ENCODE assay signal across 11 mouse cellular contexts in genomic region chr5:146939109-146939796, GRCm38 (mm10). TPM values are rescaled to one million over a fixed set of nuclear protein-coding genes. Genes with fewer than 3 reads are reported as not detected.
A peak's percentile ranks its signal among the peaks of the same experiment; 100 is the strongest.
DNase-seq lines count a peak whose midpoint lies in the region; ATAC-seq and TF ChIP-seq lines count a peak whose summit lies in the region.
"Had no signal": no experiment of that assay in that cellular context is flagged by ENCODE, and none has a peak within 500 bp of the region (broad histone marks: within the 10 kb centered on the region; RNA-seq: fewer than 3 reads in every experiment).

No protein-coding gene starts in this region.

- H3K4me2 ChIP-seq in CH12.LX (ENCODE audit: insufficient read depth, low read depth, poor library complexity, severe bottlenecking), result no peak overlapping the region
- H3K4me2 ChIP-seq in liver, embryonic 11.5 days, result no peak overlapping the region
- H3K4me2 ChIP-seq: embryonic facial prominence, embryonic 13.5 days; limb, embryonic 12.5 days had no signal

- no peak for TF ChIP-seq POLR2A in CH12.LX (IDR thresholded peaks at IDR 0.05; ENCODE audit: low read depth, low read length)

- peak; percentile 72 for TF ChIP-seq CTCF in layer of hippocampus, adult 2 months (conservative IDR thresholded peaks at IDR 0.05)
- peak in 1 of 2 experiments; percentile 51; a peak in 2 of 4 replicates for TF ChIP-seq CTCF in CH12.LX (conservative IDR thresholded peaks at IDR 0.05 in 1 of 2, IDR thresholded peaks at IDR 0.05 in 1 of 2; ENCODE audit: low read depth in 2 of 2, low read length in 2 of 2)

- no peak overlapping the region for H3K9ac ChIP-seq in CH12.LX (ENCODE audit: insufficient read depth, low read depth)
- no peak overlapping the region for H3K9ac ChIP-seq in liver, embryonic 11.5 days (ENCODE audit: low read depth, low read length)
- H3K9ac ChIP-seq: embryonic facial prominence, embryonic 13.5 days; limb, embryonic 12.5 days had no signal

- no peak; the same call in none of the 2 replicates for TF ChIP-seq RAD21 in CH12.LX (IDR thresholded peaks at IDR 0.05; ENCODE audit: low read depth, low read length)

- dilution Hi-C loops in CH12.LX (cut with MboI; ENCODE audit: extremely low pct_ligation_motif_present, extremely low pct_unique_long_range_greater_than_20kb, low sequenced_read_pairs), result no loop called here

- no peaks in the 10 kb centered on the region for H3K4me1 ChIP-seq in CH12.LX (ENCODE audit: control insufficient read depth in 1 of 2, insufficient read depth in 2 of 2)
- no peaks in the 10 kb centered on the region for H3K4me1 ChIP-seq in liver, embryonic 11.5 days (replicated peaks; ENCODE audit: control insufficient read depth, insufficient read depth, low read length)
- H3K4me1 ChIP-seq: embryonic facial prominence, embryonic 13.5 days; limb, embryonic 12.5 days had no signal

- 79% methylated on average over 16 of the region's 16 CpGs for WGBS in liver, embryonic 11.5 days

- ATAC-seq in liver, embryonic 11.5 days (replicated peaks; ENCODE audit: low FRiP score), result peak; percentile 30; the same call in 1 of the 2 replicates
- ATAC-seq in activated CD4-positive, CD25-positive, alpha-beta regulatory T cell, adult 4 months, result no peak

- H3K4me3 ChIP-seq in layer of hippocampus, adult 2 months, result no peak overlapping the region
- H3K4me3 ChIP-seq in CH12.LX (replicated peaks in 1 of 3; ENCODE audit: low read depth in 2 of 3, low read length in 2 of 3, poor library complexity in 1 of 3), result no peak overlapping the region
- H3K4me3 ChIP-seq in liver, embryonic 11.5 days (ENCODE audit: low read depth, low read length), result no peak overlapping the region
- H3K4me3 ChIP-seq: embryonic facial prominence, embryonic 13.5 days; limb, embryonic 12.5 days had no signal

- DNase-seq in layer of hippocampus, adult 2 months (ENCODE audit: low spot score in 2 of 2), result no peak
- DNase-seq in layer of hippocampus, adult 9-10 months (ENCODE audit: low spot score), result no peak
- DNase-seq in CH12.LX (ENCODE audit: extremely low read depth), result no peak
- peak; percentile 72 for DNase-seq in Muller cell, postnatal 12 days (ENCODE audit: inconsistent ontology term)
- no peak for DNase-seq in liver, embryonic 11.5 days (ENCODE audit: low spot score)
- no peak for DNase-seq in ovary, postnatal 36 days (ENCODE audit: low spot score)
- DNase-seq in spleen, adult 18-20 months, result no peak
- DNase-seq: adrenal gland, postnatal 25 days had no signal

- no peak for TF ChIP-seq EP300 in CH12.LX (IDR thresholded peaks at IDR 0.05; ENCODE audit: low read length)

- H3K27ac ChIP-seq in layer of hippocampus, adult 2 months, result no peak overlapping the region
- H3K27ac ChIP-seq in CH12.LX (ENCODE audit: insufficient read depth, low read depth), result no peak overlapping the region
- H3K27ac ChIP-seq in liver, embryonic 11.5 days (ENCODE audit: low read depth, low read length), result no peak overlapping the region
- H3K27ac ChIP-seq: embryonic facial prominence, embryonic 13.5 days; limb, embryonic 12.5 days had no signal

- in situ Hi-C loops in CH12.LX (cut with MboI; ENCODE audit: low pct_ligation_motif_present, low pct_unique_long_range_greater_than_20kb, low sequenced_read_pairs), result no loop called here

- H3K27me3 ChIP-seq in CH12.LX (replicated peaks), result no peaks in the 10 kb centered on the region
- H3K27me3 ChIP-seq in liver, embryonic 11.5 days (replicated peaks; ENCODE audit: control insufficient read depth, insufficient read depth, low read length), result no peaks in the 10 kb centered on the region
- H3K27me3 ChIP-seq: embryonic facial prominence, embryonic 13.5 days had no signal

- H3K9me3 ChIP-seq in CH12.LX (replicated peaks; ENCODE audit: low read length), result peaks cover 3% of the 10 kb centered on the region
- 0 out of 2 replicates have a peak, but pooled peaks cover 3% of the 10 kb centered on the region for H3K9me3 ChIP-seq in liver, embryonic 11.5 days (ENCODE audit: control insufficient read depth, low read length)
- H3K9me3 ChIP-seq: limb, embryonic 12.5 days had no signal

- H3K79me2 ChIP-seq in CH12.LX (replicated peaks; ENCODE audit: control insufficient read depth, extremely low read depth, insufficient read depth, poor library complexity, severe bottlenecking), result no peaks in the 10 kb centered on the region

- H3K36me3 ChIP-seq in CH12.LX (replicated peaks in 1 of 2; ENCODE audit: control insufficient read depth in 1 of 2, insufficient read depth in 1 of 2, low read length in 1 of 2), result no peaks in the 10 kb centered on the region
- H3K36me3 ChIP-seq in liver, embryonic 11.5 days (ENCODE audit: control insufficient read depth, insufficient read depth, low read length), result no peaks in the 10 kb centered on the region
- H3K36me3 ChIP-seq: embryonic facial prominence, embryonic 13.5 days; limb, embryonic 12.5 days had no signal

TF ChIP-seq in CH12.LX, 34 proteins besides CTCF, POLR2A, EP300 and RAD21:
- TF ChIP-seq NRF1 (IDR thresholded peaks at IDR 0.05; ENCODE audit: low read depth, low read length) (no peak), SMC3 (IDR thresholded peaks at IDR 0.05; ENCODE audit: low read depth, low read length) (peak; percentile 21)

RNA-seq across cellular contexts. Expression of gene Gtf3a, which starts 9.2 kb away (rescaled TPM):
- total RNA-seq in layer of hippocampus, adult 2 months (2021), result 10 to 100 TPM; 23.3 to 24.7 TPM
- total RNA-seq in CH12.LX (2012; rRNA removed), result 130 and 134 TPM in 2 replicates
- 110 and 116 TPM in 2 replicates for total RNA-seq in CH12.LX (2014; rRNA removed)
- polyA plus RNA-seq in CH12.LX (2012; ENCODE audit: insufficient read length, low read depth), result 133 and 134 TPM in 2 replicates
- 152 and 158 TPM in 2 replicates for polyA plus RNA-seq in liver, embryonic 11.5 days (2014; fragmentation: Nextera tagmentation; extraction: Ambion mirVana)
- polyA plus RNA-seq in activated CD4-positive, CD25-positive, alpha-beta regulatory T cell, adult 4 months (2017; shearing (Covaris generic)), result 10 to 100 TPM; 35.6 to 46.4 TPM

RNA-seq across cellular contexts. Expression of gene Mtif3, which starts 24.3 kb away (rescaled TPM):
- 10 to 100 TPM; 20.1 to 20.3 TPM for total RNA-seq in layer of hippocampus, adult 2 months (2021)
- total RNA-seq in CH12.LX (2012; rRNA removed) (15.2 and 17.8 TPM in 2 replicates), CH12.LX (2014; rRNA removed) (26.7 TPM in 2 replicates)
- polyA plus RNA-seq in CH12.LX (2012; ENCODE audit: insufficient read length, low read depth), result 24.3 and 25.6 TPM in 2 replicates
- 23.2 and 25.0 TPM in 2 replicates for polyA plus RNA-seq in liver, embryonic 11.5 days (2014; fragmentation: Nextera tagmentation; extraction: Ambion mirVana)
- polyA plus RNA-seq in activated CD4-positive, CD25-positive, alpha-beta regulatory T cell, adult 4 months (2017; shearing (Covaris generic)), result 10 to 100 TPM; 44.0 to 45.0 TPM
